Mouse (Mus musculus): ENCODE data around the gene Ube2h. TPM values are rescaled to one million over a fixed set of nuclear protein-coding genes. Genes with fewer than 3 reads are reported as not detected.
"Not testable (repeated sequence)": the region's sequence is repeated elsewhere in the genome, so short reads cannot be mapped to it uniquely, and the experiment has no call there.

Ube2h gene
- polyA plus RNA-seq, 1 experiment from 2014 or later = 60.3 TPM

DNA sequence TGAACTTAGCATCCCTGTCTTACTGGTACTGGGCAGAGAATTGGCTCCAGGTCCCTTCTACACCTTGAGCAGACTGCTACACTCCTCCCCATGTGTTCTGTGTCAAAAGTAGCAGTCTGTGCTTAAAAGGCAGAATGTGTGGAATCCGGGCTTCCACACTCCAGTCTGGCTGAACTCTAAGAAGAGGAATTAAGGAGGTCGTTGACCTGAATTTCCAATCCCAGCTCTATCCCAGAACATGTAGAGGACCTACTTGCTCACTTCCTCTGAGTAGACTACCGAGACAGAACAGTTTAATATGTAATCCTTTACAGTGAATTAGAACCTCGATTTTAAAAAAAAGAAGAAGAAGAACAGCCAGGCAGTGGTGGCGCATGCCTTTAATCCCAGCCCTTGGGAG, 14.9 kb upstream of the Ube2h start:
- H3K4me3 ChIP-seq = no peak overlapping the region
- H3K9ac ChIP-seq = no peak overlapping the region
- 83% methylated on average over 5 of the region's 5 CpGs for WGBS
- H3K4me1 ChIP-seq = no peaks in the 10 kb centered on the region
- H3K4me2 ChIP-seq = no peak overlapping the region
- no peaks in the 10 kb centered on the region for H3K9me3 ChIP-seq
- no peaks in the 10 kb centered on the region for H3K36me3 ChIP-seq (replicated peaks)
- no peaks in the 10 kb centered on the region for H3K27me3 ChIP-seq (replicated peaks)
- H3K27ac ChIP-seq = no peak overlapping the region
- no peak for ATAC-seq (replicated peaks)

GRCm38 (mm10) chr6:30312006-30312405, 7.7 kb upstream of the Ube2h start:
- H3K36me3 ChIP-seq (replicated peaks) = no peaks in the 10 kb centered on the region
- 80% methylated on average over 1 of the region's 1 CpGs for whole genome bisulfite sequencing

DNA sequence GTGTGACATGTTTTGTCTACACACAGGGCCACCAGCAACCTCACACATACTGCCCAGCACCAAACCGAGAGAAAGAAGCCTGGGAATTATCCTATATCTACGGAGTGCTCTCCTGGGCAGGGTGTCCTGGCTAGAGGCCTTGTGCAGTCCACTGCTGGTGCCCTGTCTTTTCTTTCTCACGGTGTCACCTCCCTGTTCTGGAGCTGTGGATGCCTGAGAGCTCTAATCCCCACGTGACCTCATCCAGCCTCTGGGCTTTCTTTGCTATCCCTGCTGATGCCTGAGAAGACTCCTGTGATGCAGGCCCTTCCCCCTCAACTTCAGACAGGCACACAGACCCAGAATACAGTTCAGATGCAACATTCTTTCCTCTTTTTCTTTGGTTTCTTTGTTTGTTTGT, 4.4 kb upstream of the Ube2h start:
- ATAC-seq (replicated peaks) = no peak
- Histone ChIP-seq H3K4me1 (0 out of 2 replicates have a peak, but pooled peaks cover 3% of the 10 kb centered on the region), H3K36me3 (replicated peaks) (no peaks in the 10 kb centered on the region), H3K27me3 (replicated peaks) (no peaks in the 10 kb centered on the region), H3K9ac (no peak overlapping the region), H3K4me2 (no peak overlapping the region), H3K27ac (no peak overlapping the region), H3K4me3 (no peak overlapping the region), H3K9me3 (no peaks in the 10 kb centered on the region)
- 19% methylated on average over 4 of the region's 4 CpGs for WGBS

More at GRCm38 (mm10) chr6:30312006-30312405, 7.7 kb upstream of the Ube2h start:
- Histone ChIP-seq H3K4me3 (no peak overlapping the region), H3K9ac (no peak overlapping the region), H3K4me2 (no peak overlapping the region), H3K4me1 (no peaks in the 10 kb centered on the region), H3K9me3 (no peaks in the 10 kb centered on the region), H3K27me3 (replicated peaks) (no peaks in the 10 kb centered on the region), H3K27ac (no peak overlapping the region)
- no peak for ATAC-seq (replicated peaks)

DNA sequence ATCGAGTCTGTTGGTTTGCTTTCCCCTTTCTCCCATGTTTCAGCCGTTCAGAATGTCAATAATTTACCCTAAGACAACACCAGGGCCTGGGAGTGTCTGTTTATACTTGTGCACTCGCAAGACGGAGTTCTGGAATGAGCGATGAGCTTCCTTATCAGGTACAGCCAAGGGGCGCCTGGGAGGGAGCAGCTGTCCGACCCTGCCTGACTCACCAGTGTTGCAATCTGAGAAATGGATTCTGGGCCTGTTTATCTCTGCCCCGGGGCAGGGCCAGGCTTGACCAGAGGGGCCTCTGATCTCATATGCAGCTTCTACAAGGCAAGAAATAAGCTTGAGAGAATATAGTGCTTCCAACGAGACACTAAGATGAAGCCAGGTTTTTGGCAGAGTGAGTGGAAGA, 3.4 kb upstream of the Ube2h start:
- H3K27ac ChIP-seq = no peak overlapping the region
- 74% methylated on average over 9 of the region's 9 CpGs for WGBS
- no peak for ATAC-seq (replicated peaks)
- no peak overlapping the region for H3K4me2 ChIP-seq
- no peaks in the 10 kb centered on the region for H3K27me3 ChIP-seq (replicated peaks)
- no peaks in the 10 kb centered on the region for H3K36me3 ChIP-seq (replicated peaks)
- no peak overlapping the region for H3K9ac ChIP-seq
- H3K4me3 ChIP-seq = no peak overlapping the region
- 0 out of 2 replicates have a peak, but pooled peaks cover 3% of the 10 kb centered on the region for H3K4me1 ChIP-seq
- no peaks in the 10 kb centered on the region for H3K9me3 ChIP-seq

- Histone ChIP-seq H3K4me3 (peak overlapping the region; percentile 89), H3K9ac (peak overlapping the region; percentile 91), H3K4me1 (peaks cover 31% of the 10 kb centered on the region), H3K4me2 (peak overlapping the region; percentile 69), H3K27ac (peak overlapping the region; percentile 96)
- not testable (repeated sequence) for H3K27me3 ChIP-seq (replicated peaks); H3K36me3 ChIP-seq (replicated peaks); H3K9me3 ChIP-seq
- WGBS = under 1% methylated on average over 45 of the region's 66 CpGs
- ATAC-seq (replicated peaks) = peak; percentile 69
These were observed 454 bp downstream of the Ube2h start for GRCm38 (mm10) chr6:30303771-30304398.

DNA sequence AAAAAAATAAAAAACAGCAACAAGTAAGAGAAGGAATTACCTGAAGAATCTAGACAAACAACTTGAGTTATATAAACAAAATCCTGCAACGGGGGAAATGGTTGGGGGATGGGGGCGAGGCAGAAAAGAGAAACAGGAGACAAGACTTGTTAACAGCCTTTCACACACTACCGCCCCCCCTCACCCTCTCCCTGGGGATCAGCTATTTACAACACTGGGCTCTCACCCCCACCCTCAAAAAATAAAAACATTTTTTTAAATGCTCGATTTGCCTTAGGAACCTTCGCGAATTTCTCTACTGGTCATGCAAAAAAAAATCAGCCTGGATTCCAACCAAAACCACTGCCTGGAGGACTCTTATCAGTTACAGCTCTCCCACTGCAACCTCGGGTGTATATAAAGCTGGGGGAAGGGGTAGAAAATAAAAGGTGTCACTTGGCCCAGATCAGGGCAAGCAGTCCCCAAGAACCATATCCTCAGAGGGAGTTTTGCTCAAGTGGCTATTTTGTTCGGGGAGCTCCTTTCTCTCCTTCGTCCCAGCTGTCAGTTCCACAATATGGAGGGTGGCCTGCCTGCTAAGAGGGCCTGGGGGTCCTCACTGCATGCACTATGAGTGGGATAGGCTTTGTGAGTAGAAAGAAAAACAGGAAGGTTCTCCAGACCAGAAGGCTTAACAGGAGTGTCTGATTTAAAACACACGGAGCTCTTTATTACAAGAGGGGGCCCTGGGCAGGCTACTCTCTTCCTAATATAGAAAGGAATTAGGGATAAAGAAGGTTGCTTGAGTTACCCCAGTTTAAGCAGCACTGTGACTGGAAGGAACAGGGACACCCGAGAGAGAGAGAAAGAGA, 1.3 kb downstream of the Ube2h start:
- under 1% methylated on average over 11 of the region's 11 CpGs for WGBS

DNA sequence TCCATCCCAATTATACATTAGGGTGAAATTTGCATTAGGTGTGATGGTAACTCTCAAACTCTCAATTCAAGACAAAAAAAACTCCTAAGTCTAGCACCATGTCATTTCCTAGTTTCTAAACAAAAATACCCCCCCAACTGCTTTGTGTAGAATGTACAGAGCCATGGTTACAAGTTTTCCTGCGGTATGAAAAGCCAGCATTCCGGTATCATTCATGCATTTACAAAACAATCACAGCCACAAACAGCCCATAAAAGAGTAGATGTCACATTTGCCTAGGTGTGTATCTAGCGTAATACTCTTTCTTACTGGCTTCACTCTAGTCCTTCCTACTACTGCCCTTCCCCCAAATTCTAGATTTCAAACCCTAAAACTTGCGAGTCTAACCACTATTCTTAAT, 2.2 kb downstream of the Ube2h start:
- no peak for ATAC-seq (replicated peaks)
- no peaks in the 10 kb centered on the region for H3K27me3 ChIP-seq (replicated peaks)
- WGBS = under 1% methylated on average over 4 of the region's 4 CpGs
- peak overlapping the region; percentile 39 for H3K9ac ChIP-seq
- H3K27ac ChIP-seq = peak overlapping the region; percentile 79; the same call in 1 of the 2 replicates
- peak overlapping the region; percentile 89 for H3K4me3 ChIP-seq
- peak overlapping the region; percentile 69 for H3K4me2 ChIP-seq
- peaks cover 31% of the 10 kb centered on the region for H3K4me1 ChIP-seq
- H3K36me3 ChIP-seq (replicated peaks) = no peaks in the 10 kb centered on the region
- H3K9me3 ChIP-seq = no peaks in the 10 kb centered on the region

More for the DNA sequence above, 1.3 kb downstream of the Ube2h start:
- peak overlapping the region; percentile 96 for H3K27ac ChIP-seq
- ATAC-seq (replicated peaks) = no peak
- peak overlapping the region; percentile 89 for H3K4me3 ChIP-seq
- H3K36me3 ChIP-seq (replicated peaks) = no peaks in the 10 kb centered on the region
- no peaks in the 10 kb centered on the region for H3K9me3 ChIP-seq
- no peaks in the 10 kb centered on the region for H3K27me3 ChIP-seq (replicated peaks)
- H3K4me1 ChIP-seq = peaks cover 31% of the 10 kb centered on the region
- peak overlapping the region; percentile 69 for H3K4me2 ChIP-seq
- H3K9ac ChIP-seq = peak overlapping the region; percentile 91

DNA sequence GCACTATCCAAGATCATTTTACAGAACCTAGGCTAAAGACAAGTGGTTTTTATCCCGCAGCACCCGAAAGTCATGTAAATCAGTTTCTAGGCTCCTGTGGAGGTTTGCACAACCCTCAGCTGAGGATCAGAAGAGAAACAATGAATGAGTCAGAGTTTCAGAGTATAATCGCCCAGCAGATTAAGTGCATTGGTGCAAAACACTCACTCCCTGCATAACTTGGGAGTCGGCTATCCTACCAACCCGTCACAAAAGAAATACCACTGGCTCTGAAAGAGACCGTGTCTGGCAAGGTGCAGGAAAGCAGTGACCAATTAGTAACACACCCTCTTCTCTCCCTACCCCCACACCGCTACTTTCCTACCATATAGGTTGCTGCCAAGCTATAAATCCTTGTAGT, 3.4 kb downstream of the Ube2h start:
- H3K9me3 ChIP-seq = no peaks in the 10 kb centered on the region
- under 1% methylated on average over 7 of the region's 7 CpGs for WGBS
- peak overlapping the region; percentile 79 for H3K27ac ChIP-seq
- no peaks in the 10 kb centered on the region for H3K36me3 ChIP-seq (replicated peaks)
- H3K9ac ChIP-seq = peak overlapping the region; percentile 39
- H3K4me2 ChIP-seq = peak overlapping the region; percentile 69
- peak overlapping the region; percentile 89 for H3K4me3 ChIP-seq
- no peak for ATAC-seq (replicated peaks)
- peaks cover 31% of the 10 kb centered on the region for H3K4me1 ChIP-seq
- no peaks in the 10 kb centered on the region for H3K27me3 ChIP-seq (replicated peaks)

GRCm38 (mm10) chr6:30300372-30300771, 4.0 kb downstream of the Ube2h start:
- Histone ChIP-seq H3K27me3 (replicated peaks) (no peaks in the 10 kb centered on the region), H3K9me3 (no peaks in the 10 kb centered on the region), H3K9ac (peak overlapping the region; percentile 39), H3K4me1 (peaks cover 31% of the 10 kb centered on the region), H3K27ac (peak overlapping the region; percentile 79), H3K36me3 (replicated peaks) (no peaks in the 10 kb centered on the region), H3K4me3 (peak overlapping the region; percentile 89), H3K4me2 (peak overlapping the region; percentile 69)
- under 1% methylated on average over 5 of the region's 5 CpGs for WGBS
- ATAC-seq (replicated peaks) = peak; percentile 67

- Histone ChIP-seq H3K4me2 (peak overlapping the region; percentile 69), H3K9ac (no peak overlapping the region), H3K27ac (peak overlapping the region; percentile 79; the same call in 1 of the 2 replicates), H3K36me3 (replicated peaks) (0 out of 2 replicates have a peak, but pooled peaks cover 3% of the 10 kb centered on the region), H3K4me3 (no peak overlapping the region), H3K4me1 (peaks cover 28% of the 10 kb centered on the region), H3K9me3 (no peaks in the 10 kb centered on the region), H3K27me3 (replicated peaks) (no peaks in the 10 kb centered on the region)
- no peak for ATAC-seq (replicated peaks)
- 80% methylated on average over 5 of the region's 5 CpGs for WGBS
These were observed 4.7 kb downstream of the Ube2h start for GRCm38 (mm10) chr6:30299683-30300082.

DNA sequence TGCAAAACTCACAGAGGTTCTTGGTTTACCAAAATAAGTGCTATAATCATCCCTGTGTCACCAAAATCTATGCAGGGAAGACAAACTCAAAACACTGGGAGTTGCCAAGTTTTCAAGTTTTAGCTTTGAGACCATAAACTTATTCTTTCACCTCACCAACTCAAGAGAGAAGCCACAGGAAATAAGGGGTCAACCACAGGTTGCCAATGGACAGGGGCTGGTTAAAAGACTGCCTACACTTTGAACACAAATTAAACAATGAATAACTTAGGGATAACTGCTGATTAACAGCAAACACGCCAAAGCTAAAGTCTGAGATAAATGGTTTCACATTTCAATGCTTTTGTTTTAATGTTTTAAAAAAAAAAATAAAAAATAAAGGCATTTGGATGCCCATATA, 5.2 kb downstream of the Ube2h start:
- Histone ChIP-seq H3K4me3 (no peak overlapping the region), H3K4me2 (no peak overlapping the region), H3K27ac (no peak overlapping the region), H3K9ac (no peak overlapping the region), H3K9me3 (no peaks in the 10 kb centered on the region), H3K27me3 (replicated peaks) (no peaks in the 10 kb centered on the region), H3K36me3 (replicated peaks) (0 out of 2 replicates have a peak, but pooled peaks cover 3% of the 10 kb centered on the region), H3K4me1 (peaks cover 27% of the 10 kb centered on the region)
- ATAC-seq (replicated peaks) = no peak
- WGBS = 91% methylated on average over 1 of the region's 1 CpGs

- no peak overlapping the region for H3K27ac ChIP-seq
- no peak overlapping the region for H3K9ac ChIP-seq
- H3K9me3 ChIP-seq = no peaks in the 10 kb centered on the region
- WGBS = 94% methylated on average over 2 of the region's 2 CpGs
- H3K4me1 ChIP-seq = no peaks in the 10 kb centered on the region
- no peaks in the 10 kb centered on the region for H3K27me3 ChIP-seq (replicated peaks)
- H3K4me2 ChIP-seq = no peak overlapping the region
- ATAC-seq (replicated peaks) = no peak
- no peak overlapping the region for H3K4me3 ChIP-seq
- peaks cover 3% of the 10 kb centered on the region; the same call in 1 of the 2 replicates for H3K36me3 ChIP-seq (replicated peaks)
These were observed 11.8 kb downstream of the Ube2h start for GRCm38 (mm10) chr6:30292579-30292978.
